Comparison of ENCODE assay signal across 1 mouse cellular context in genomic region chr2:157221916-157222315, GRCm38 (mm10). TPM values are rescaled to one million over a fixed set of nuclear protein-coding genes. Genes with fewer than 3 reads are reported as not detected.
"Had no signal": no experiment of that assay in that cellular context is flagged by ENCODE, and none has a peak within 500 bp of the region (broad histone marks: within the 10 kb centered on the region; RNA-seq: fewer than 3 reads in every experiment).

No protein-coding gene starts in this region.

RNA-seq across cellular contexts. Expression of gene Mroh8, which starts 57.4 kb away (rescaled TPM):
- total RNA-seq: heart, postnatal 25 days had no signal
